Mouse (Mus musculus): ENCODE measurements around the gene Cep83.

Gene Cep83

GRCm38 (mm10) chr10:94827325-94827724 lies 138.9 kb downstream of the Cep83 start:
- DNase-seq (ENCODE audit: low spot score) = no peak

DNA sequence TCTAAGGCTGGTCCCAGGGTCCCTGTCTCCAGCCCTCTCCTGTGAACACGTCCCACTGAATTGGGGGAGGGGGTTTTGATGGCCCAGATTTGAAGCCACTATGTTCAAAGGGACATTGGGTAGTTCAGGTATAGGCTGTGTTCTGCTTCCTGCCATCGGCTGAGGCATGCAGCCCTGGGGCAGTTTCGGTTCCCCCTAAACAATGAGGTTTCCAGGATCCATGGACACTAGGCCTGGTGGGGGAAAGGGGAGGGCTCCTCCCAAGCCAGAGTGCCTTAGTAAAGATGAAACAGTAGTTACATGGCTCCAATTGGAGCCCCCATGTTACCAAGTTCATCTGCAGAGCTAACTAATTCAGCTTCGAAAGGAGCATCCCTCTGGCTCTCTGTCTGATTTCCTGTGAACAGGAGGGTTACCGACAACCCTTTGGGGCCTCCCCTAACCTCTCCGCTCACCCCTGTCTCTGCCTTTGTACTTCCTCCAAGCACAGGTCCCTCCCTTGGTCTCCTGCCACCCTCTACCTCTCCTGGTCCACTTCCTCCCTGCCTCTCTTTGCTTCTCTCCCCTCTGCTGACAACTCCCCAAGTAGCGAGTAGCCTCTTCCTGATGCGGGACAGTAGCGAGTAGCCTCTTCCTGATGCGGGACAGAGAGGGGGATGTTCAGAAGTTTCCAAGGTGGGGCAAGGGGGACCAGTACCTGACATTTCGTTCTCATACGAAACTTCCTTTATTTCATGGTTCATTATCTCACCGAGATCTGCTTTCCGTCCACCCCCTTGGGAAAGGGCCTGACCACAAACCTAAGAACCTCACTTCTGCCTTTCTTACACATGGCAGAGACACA lies 139.7 kb downstream of the Cep83 start:
- DNase-seq (ENCODE audit: low spot score) = no peak

GRCm38 (mm10) chr10:94828734-94829230 lies 140.3 kb downstream of the Cep83 start:
- DNase-seq (ENCODE audit: low spot score) = no peak

- DNase-seq (ENCODE audit: low spot score) = peak; percentile 76
Observed at GRCm38 (mm10) chr10:94829407-94829806, 141.0 kb downstream of the Cep83 start.

DNA sequence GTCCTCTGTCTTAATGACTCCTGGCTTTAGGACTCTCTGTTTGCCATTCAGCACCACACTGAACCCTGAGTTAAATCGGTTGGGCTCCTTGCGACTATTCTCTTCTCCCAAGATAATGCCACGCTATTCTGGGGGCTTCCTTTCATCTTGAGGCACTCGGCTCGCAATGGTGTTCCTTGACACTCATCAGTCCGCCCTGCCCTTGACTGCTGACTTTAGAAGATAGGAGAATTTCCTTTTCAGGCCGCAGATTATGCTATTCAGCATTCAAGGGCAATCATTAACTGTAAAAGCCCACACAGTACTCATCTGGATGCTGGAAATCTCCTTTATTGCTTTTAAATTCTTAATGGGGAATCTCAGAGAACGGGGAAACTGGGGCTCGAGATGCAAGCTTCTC lies 147.4 kb downstream of the Cep83 start:
- DNase-seq (ENCODE audit: low spot score) = no peak
